Mouse (Mus musculus) ES-Bruce4 (cell line): ENCODE results near the gene Hinfp. TPM values are rescaled to one million over a fixed set of nuclear protein-coding genes. Genes with fewer than 3 reads are reported as not detected.

Source experiments
- H3K27ac ChIP-seq: 2 replicates; pipeline ENCODE4 v1.5.1; 2012; ENCODE audit warnings: low read length, inconsistent platforms; ENCODE audit not compliant: insufficient read depth
- H3K27me3 ChIP-seq: 2 replicates; pipeline ENCODE4 v1.6.1; 2012; ENCODE audit warnings: mild to moderate bottlenecking, low read length, inconsistent platforms; ENCODE audit not compliant: control insufficient read depth, poor library complexity, insufficient read depth, severe bottlenecking
- H3K36me3 ChIP-seq: 2 replicates; pipeline ENCODE4 v1.6.1; 2012; ENCODE audit warnings: inconsistent platforms, mild to moderate bottlenecking, low read length, moderate library complexity; ENCODE audit not compliant: control insufficient read depth, poor library complexity, insufficient read depth, severe bottlenecking
- H3K4me1 ChIP-seq: one replicate; pipeline ENCODE4 v1.8.1; 2011; ENCODE audit warnings: low read length; ENCODE audit not compliant: control insufficient read depth, insufficient read depth
- H3K4me3 ChIP-seq: 2 replicates; pipeline ENCODE4 v1.5.1; 2011; ENCODE audit warnings: low read depth, mild to moderate bottlenecking, low read length
- H3K9ac ChIP-seq: 2 replicates; pipeline ENCODE4 v1.6.1; 2012; ENCODE audit warnings: low read depth, mild to moderate bottlenecking, inconsistent platforms; ENCODE audit not compliant: poor library complexity, severe bottlenecking
- H3K9me3 ChIP-seq: replicated peaks from 2 replicates; pipeline ENCODE4 v1.6.1; 2012; ENCODE audit warnings: mild to moderate bottlenecking, low read length, inconsistent platforms; ENCODE audit not compliant: control insufficient read depth, poor library complexity, insufficient read depth, severe bottlenecking
- CTCF ChIP-seq: IDR thresholded peaks from one replicate; pipeline ENCODE4 v1.8.1; 2011; ENCODE audit warnings: low read depth, low read length
- EP300 ChIP-seq: IDR thresholded peaks from 2 replicates; pipeline ENCODE4 v1.6.1; 2011; ENCODE audit warnings: low read depth, low read length; ENCODE audit not compliant: insufficient read depth
- POLR2A ChIP-seq: IDR thresholded peaks from one replicate; pipeline ENCODE4 v1.8.1; 2011; ENCODE audit warnings: low read length; ENCODE audit not compliant: insufficient read depth
- polyA plus RNA-seq: library from polyadenylated mRNA; stranded (reverse); fragments of >200 nt; gene quantifications from 2 replicates; pipeline ENCODE4 v1.2.4, GENCODE M21; 2011; ENCODE audit warnings: low read depth; ENCODE audit not compliant: missing spikeins, insufficient read depth, insufficient read length

Gene Hinfp
- polyA plus RNA-seq, 1 experiment = 27.8 TPM

- no peaks in the 10 kb centered on the region for H3K27me3 ChIP-seq
- H3K4me1 ChIP-seq = peaks cover 5% of the 10 kb centered on the region
- peak overlapping the region; percentile 54 for H3K27ac ChIP-seq
- peak overlapping the region; percentile 98 for H3K9ac ChIP-seq
- TF ChIP-seq CTCF (no peak), EP300 (no peak), POLR2A (no peak)
- H3K9me3 ChIP-seq = no peaks in the 10 kb centered on the region
- H3K36me3 ChIP-seq = peaks cover 21% of the 10 kb centered on the region
- peak overlapping the region; percentile 97 for H3K4me3 ChIP-seq
These were observed 30.6 kb upstream of the Hinfp start for GRCm38 (mm10) chr9:44336093-44336406.

DNA sequence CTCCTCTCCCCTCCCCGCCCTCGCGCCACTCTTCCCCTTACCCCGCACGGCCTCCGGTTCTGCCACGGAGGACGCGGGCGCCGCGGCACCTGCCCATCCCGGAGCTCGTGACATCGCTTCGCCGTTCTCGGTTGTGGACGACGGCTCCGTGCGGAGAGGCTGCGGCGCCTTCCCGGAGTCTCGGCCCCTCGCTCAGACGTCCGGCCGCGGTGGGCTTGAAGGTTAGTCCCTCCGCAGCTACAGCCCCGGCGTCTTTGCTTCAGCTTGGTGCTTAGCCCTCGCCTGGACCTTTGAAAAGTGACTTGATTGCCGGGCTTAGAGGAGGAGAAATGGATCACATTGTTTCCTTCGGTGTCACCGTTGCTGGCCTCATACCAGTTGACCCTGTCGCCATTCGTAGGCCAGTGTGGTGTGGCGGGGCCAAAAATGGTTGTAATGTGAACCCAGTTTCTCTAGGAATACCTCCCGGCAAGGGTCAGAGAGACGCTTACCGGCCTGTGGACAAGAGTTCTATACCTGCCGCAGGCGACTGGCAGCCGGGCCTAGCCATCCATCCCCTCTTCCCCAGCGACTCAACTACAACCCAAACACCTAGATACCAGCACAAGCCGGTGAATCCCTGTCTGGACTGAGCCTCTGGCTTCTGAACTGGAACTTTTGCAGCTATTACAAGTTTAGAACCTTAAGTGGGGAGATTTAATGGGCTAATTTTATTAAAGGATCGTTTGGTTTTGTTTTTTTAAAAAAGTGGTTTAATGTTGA lies 30.0 kb upstream of the Hinfp start:
- H3K27me3 ChIP-seq = no peaks in the 10 kb centered on the region
- TF ChIP-seq EP300 (no peak), CTCF (no peak), POLR2A (no peak)
- peaks cover 24% of the 10 kb centered on the region for H3K36me3 ChIP-seq
- H3K9ac ChIP-seq = peak overlapping the region; percentile 98
- H3K4me3 ChIP-seq = peak overlapping the region; percentile 97
- peaks cover 5% of the 10 kb centered on the region for H3K4me1 ChIP-seq
- no peaks in the 10 kb centered on the region for H3K9me3 ChIP-seq
- H3K27ac ChIP-seq = peak overlapping the region; percentile 78

DNA sequence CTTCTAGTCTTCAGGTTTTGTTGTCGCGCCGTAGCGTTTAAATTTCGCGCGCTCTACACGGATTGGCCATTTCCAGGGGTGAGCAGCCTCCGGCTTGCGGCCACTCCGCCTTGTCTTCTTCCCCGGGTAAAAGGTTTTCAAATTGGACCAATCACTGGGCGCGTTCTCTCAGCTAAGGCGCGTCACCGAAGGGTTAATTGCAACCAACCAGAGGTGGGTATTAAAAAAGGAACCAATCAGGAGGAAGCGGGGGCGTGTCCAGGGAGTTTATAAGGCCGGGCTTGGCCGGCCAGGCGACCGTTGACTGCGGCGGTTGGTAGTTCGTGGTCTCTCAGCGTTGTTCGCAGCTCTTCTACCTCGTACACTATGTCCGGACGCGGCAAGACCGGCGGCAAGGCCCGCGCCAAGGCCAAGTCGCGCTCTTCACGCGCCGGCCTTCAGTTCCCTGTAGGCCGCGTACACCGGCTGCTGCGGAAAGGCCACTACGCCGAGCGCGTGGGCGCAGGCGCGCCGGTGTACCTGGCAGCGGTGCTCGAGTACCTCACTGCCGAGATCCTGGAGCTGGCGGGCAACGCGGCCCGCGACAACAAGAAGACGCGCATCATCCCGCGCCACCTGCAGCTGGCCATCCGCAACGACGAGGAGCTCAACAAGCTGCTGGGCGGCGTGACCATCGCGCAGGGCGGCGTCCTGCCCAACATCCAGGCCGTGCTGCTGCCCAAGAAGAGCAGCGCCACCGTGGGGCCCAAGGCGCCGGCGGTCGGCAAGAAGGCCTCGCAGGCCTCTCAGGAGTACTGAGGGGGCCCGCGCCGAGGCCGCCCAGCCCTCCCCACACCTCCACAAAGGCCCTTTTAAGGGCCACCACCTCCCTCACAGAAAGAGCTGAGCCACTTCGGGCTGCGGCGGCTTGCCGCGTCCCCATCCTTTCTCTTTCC lies 29.2 kb upstream of the Hinfp start, which contains the start of gene H2afx:
Gene H2afx, plus strand, starts transcription at position 299 of the 935 bp plus-strand sequence.
- peak within 1 kb of the TSS; percentile 97 for H3K27ac ChIP-seq
- 0 out of 2 replicates have a peak, but pooled peaks have one; percentile 24 for TF ChIP-seq EP300
- TF ChIP-seq CTCF = no peak
- TF ChIP-seq POLR2A = peak; percentile 99
- H3K27me3 ChIP-seq = no peaks in the 10 kb centered on the region
- no peaks in the 10 kb centered on the region for H3K9me3 ChIP-seq
- H3K4me3 ChIP-seq = peak within 1 kb of the TSS; percentile 97
- H3K36me3 ChIP-seq = peaks cover 24% of the 10 kb centered on the region
- peaks cover 5% of the 10 kb centered on the region for H3K4me1 ChIP-seq
- peak within 1 kb of the TSS; percentile 98 for H3K9ac ChIP-seq

- Histone ChIP-seq H3K4me3 (peak overlapping the region; percentile 48), H3K9me3 (no peaks in the 10 kb centered on the region), H3K9ac (peak overlapping the region; percentile 95), H3K36me3 (peaks cover 24% of the 10 kb centered on the region), H3K27ac (peak overlapping the region; percentile 97), H3K4me1 (peaks cover 5% of the 10 kb centered on the region), H3K27me3 (no peaks in the 10 kb centered on the region)
- peak; percentile 87 for TF ChIP-seq EP300
- no peak for TF ChIP-seq CTCF
- peak; percentile 17 for TF ChIP-seq POLR2A
These were observed 27.6 kb upstream of the Hinfp start for GRCm38 (mm10) chr9:44332918-44333638.

- H3K36me3 ChIP-seq = peaks cover 13% of the 10 kb centered on the region
- H3K9me3 ChIP-seq = no peaks in the 10 kb centered on the region
- H3K4me1 ChIP-seq = peaks cover 5% of the 10 kb centered on the region
- H3K9ac ChIP-seq = no peak overlapping the region
- H3K27ac ChIP-seq = no peak overlapping the region
- TF ChIP-seq POLR2A (no peak), EP300 (no peak), CTCF (no peak)
- no peak overlapping the region for H3K4me3 ChIP-seq
- H3K27me3 ChIP-seq = no peaks in the 10 kb centered on the region
These were observed 25.3 kb upstream of the Hinfp start for GRCm38 (mm10) chr9:44330736-44331135.
